Mouse (Mus musculus): ENCODE data around the gene Gm17428.

DNA sequence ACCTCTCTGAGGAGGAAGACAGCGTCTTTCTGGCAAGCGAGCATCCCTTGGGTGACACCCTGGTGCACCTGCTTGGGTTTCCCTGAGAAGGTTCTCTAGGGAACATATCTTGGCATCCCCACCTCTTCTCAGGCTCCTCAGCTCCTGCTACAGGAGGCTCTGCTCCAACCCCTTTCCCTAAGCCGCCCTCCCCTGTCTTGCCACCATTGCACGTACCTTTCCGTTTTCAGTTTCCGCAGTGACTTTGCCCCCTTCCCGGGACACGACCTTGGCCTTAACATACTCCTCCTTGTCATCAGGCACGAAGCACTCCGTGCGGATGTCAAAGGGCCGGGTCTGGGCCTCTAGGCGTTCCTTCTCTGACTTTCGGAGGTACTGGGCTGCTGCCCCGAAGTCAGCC, 11.7 kb upstream of the Gm17428 start:
- TF ChIP-seq CTCF (IDR thresholded peaks at IDR 0.05; ENCODE audit: low read depth, low read length) (no peak), POLR2A (IDR thresholded peaks at IDR 0.05; ENCODE audit: insufficient read depth, low read length) (no peak), EP300 (IDR thresholded peaks at IDR 0.05; ENCODE audit: insufficient read depth, low read depth, low read length) (no peak)

Data from ES-Bruce4 (cell line).